Mouse (Mus musculus) ES-E14 (cell line): Measurements from ENCODE around the gene Hoxd13. TPM values are rescaled to one million over a fixed set of nuclear protein-coding genes. Genes with fewer than 3 reads are reported as not detected.

Experiments
- DNase-seq: peaks from one replicate; pipeline ENCODE4 v3.0.0-alpha.2; 2013; ENCODE audit warnings: low read depth, low spot score
- H3K27ac ChIP-seq: 2 replicates; pipeline ENCODE4 v1.5.1; 2012; ENCODE audit warnings: low read depth, mild to moderate bottlenecking, low read length, moderate library complexity, mixed read lengths; ENCODE audit not compliant: poor library complexity, insufficient read depth, severe bottlenecking
- H3K36me3 ChIP-seq: 2 replicates; pipeline ENCODE4 v1.6.1; 2012; ENCODE audit warnings: mild to moderate bottlenecking, low read length, moderate library complexity, mixed read lengths; ENCODE audit not compliant: control insufficient read depth, poor library complexity, insufficient read depth, severe bottlenecking
- H3K4me1 ChIP-seq, 2 experiments: fragments of 150-350 bp in 1 of 2; sonication (generic) in 1 of 2; 2 replicates each; pipeline ENCODE4 v1.6.1; 2012; ENCODE audit warnings: low read length in 2 of 2, mild to moderate bottlenecking in 1 of 2, mixed read lengths in 1 of 2; ENCODE audit not compliant: control insufficient read depth in 2 of 2, insufficient read depth in 2 of 2, poor library complexity in 1 of 2
- H3K4me3 ChIP-seq, 2 experiments: fragments of 150-350 bp in 1 of 2; sonication (generic) in 1 of 2; 2 replicates each; pipeline ENCODE4 v1.5.1; 2012; ENCODE audit warnings: low read length in 2 of 2, low read depth in 1 of 2, mild to moderate bottlenecking in 1 of 2, mixed read lengths in 1 of 2; ENCODE audit not compliant: insufficient read depth in 1 of 2, poor library complexity in 1 of 2, severe bottlenecking in 1 of 2
- H3K9ac ChIP-seq: 2 replicates; pipeline ENCODE4 v1.6.1; 2012; ENCODE audit warnings: low read depth, mild to moderate bottlenecking, low read length, mixed read lengths; ENCODE audit not compliant: poor library complexity, insufficient read depth, severe bottlenecking
- H3K9me3 ChIP-seq: fragments of 150-350 bp; sonication (generic); 2 replicates; pipeline ENCODE4 v1.6.1; 2012; ENCODE audit warnings: low read depth, mild to moderate bottlenecking, low read length; ENCODE audit not compliant: control insufficient read depth, insufficient read depth
- CHD2 ChIP-seq: IDR thresholded peaks from 2 replicates; pipeline ENCODE4 v1.6.1; 2014; ENCODE audit warnings: mild to moderate bottlenecking, low read depth, low read length, inconsistent platforms
- HCFC1 ChIP-seq: IDR thresholded peaks from 2 replicates; pipeline ENCODE4 v1.6.1; 2012; ENCODE audit warnings: low read length, inconsistent platforms, borderline replicate concordance; ENCODE audit not compliant: insufficient read depth
- MAFK ChIP-seq: IDR thresholded peaks from 2 replicates; pipeline ENCODE4 v1.6.1; 2014; ENCODE audit warnings: mild to moderate bottlenecking, low read depth, low read length, inconsistent platforms; ENCODE audit not compliant: insufficient read depth
- ZC3H11A ChIP-seq: IDR thresholded peaks from 2 replicates; pipeline ENCODE4 v1.6.1; 2012; ENCODE audit warnings: low read depth, mild to moderate bottlenecking, inconsistent platforms, low read length, borderline replicate concordance
- ZNF384 ChIP-seq: IDR thresholded peaks from 2 replicates; pipeline ENCODE4 v1.6.1; 2012; ENCODE audit warnings: low read depth, low read length, inconsistent platforms
- in situ Hi-C, 2 experiments: fragments of 600-800 bp; cut with MboI; formaldehyde crosslinking; loops; one replicate each; pipeline ENCODE4 v1.15.1; 2025; ENCODE audit warnings: low sequenced_read_pairs in 2 of 2, inconsistent platforms in 1 of 2; ENCODE audit not compliant: unreplicated experiment in 2 of 2
- total RNA-seq: library from RNA; depleted of rRNA; stranded (reverse); fragments of 300-350 nt; gene quantifications from 2 replicates; pipeline ENCODE4 v1.2.3, GENCODE M21; 2012

The Hoxd13 gene
- total RNA-seq, 1 experiment, result 0.98 TPM

DNA sequence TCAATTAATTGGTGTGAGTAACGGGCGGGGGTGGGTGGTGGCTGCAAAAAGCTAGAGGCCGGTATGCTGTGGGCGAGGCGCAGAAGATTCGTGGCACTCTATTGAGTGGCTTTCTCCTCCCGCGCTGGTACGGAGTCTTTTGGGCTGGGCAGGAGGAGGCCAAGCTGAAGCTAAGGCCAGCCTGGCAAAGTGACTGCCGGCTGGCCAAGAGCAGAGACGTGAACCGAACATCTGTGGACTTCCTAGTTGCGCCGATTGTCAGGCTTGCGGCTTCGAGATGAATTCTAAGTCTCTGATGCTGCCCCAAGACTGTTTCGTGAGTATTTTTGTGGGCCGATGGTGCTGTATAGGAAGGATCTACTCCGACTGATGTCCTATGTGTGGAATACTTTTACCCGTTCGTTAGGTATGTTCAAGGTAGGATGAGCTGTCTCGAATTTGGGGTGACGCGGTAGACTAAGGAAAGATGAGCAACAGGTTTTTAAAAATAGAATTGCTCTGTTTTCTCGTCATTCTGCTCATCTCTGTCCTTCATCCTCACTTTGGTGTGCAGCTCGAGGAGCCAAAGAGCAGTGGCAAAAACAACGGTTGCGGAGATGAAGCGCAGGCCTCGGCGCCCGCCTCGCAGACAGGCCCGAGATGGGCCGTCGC, 794 bp upstream of the Hoxd13 start:
- no peak overlapping the region for H3K9ac ChIP-seq
- H3K27ac ChIP-seq, result no peak overlapping the region
- DNase-seq, result no peak
- no peak for TF ChIP-seq ZC3H11A
- no peak for TF ChIP-seq CHD2
- no peak for TF ChIP-seq MAFK
- TF ChIP-seq HCFC1, result no peak
- no peak for TF ChIP-seq ZNF384
- H3K36me3 ChIP-seq, result no peaks in the 10 kb centered on the region
- H3K4me1 ChIP-seq, result peaks cover 0 to 3% of the 10 kb centered on the region in 2 experiments; a peak in 1 of 4 replicates
- H3K4me3 ChIP-seq, result 0 out of 4 replicates have a peak overlapping the region, but pooled peaks of 1 of the 2 experiments have one; percentile 10
- H3K9me3 ChIP-seq, result no peaks in the 10 kb centered on the region
- in situ Hi-C loops, result loop anchor here (10.0 to 25.0 kb wide), 3 partner anchors 605 to 1393 kb away; partner anchors contain the start of gene Sp9 (in 1 of the 2)

DNA sequence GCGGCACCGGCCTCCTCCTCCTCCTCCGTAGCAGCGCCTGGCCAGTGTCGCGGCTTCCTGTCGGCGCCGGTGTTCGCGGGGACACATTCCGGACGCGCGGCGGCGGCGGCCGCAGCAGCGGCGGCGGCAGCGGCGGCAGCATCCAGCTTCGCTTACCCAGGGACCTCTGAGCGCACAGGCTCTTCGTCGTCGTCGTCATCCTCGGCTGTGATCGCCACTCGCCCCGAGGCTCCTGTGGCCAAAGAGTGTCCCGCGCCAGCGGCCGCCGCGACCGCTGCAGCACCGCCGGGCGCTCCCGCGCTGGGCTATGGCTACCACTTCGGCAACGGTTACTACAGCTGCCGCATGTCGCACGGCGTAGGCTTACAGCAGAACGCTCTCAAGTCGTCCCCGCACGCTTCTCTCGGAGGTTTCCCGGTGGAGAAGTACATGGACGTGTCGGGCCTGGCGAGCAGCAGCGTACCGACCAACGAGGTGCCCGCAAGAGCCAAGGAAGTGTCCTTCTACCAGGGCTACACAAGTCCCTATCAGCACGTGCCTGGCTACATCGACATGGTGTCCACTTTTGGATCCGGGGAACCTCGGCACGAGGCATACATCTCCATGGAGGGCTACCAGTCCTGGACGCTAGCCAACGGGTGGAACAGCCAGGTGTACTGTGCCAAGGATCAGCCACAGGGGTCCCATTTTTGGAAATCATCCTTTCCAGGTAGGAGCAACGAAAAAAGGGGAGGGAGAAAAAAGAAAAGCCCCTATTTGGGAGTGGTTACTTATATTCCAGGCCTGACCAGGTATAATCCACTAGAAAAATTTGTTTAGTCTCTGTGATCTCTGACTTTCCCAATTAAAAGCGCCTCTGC, 490 bp downstream of the Hoxd13 start:
- TF ChIP-seq CHD2 (no peak), ZC3H11A (no peak), MAFK (no peak), HCFC1 (no peak), ZNF384 (no peak)
- Histone ChIP-seq H3K9ac (peak overlapping the region; percentile 68), H3K4me3 (peak overlapping the region; percentile 39 to 65; a peak in 3 of 4 replicates), H3K4me1 (peaks cover 0 to 3% of the 10 kb centered on the region in 2 experiments; a peak in 1 of 4 replicates), H3K36me3 (no peaks in the 10 kb centered on the region), H3K27ac (no peak overlapping the region), H3K9me3 (no peaks in the 10 kb centered on the region)
- no peak for DNase-seq
- in situ Hi-C loops, result loop anchor here (10.0 to 25.0 kb wide), 3 partner anchors 606 to 1394 kb away; partner anchors contain the start of gene Sp9 (in 1 of the 2)

DNA sequence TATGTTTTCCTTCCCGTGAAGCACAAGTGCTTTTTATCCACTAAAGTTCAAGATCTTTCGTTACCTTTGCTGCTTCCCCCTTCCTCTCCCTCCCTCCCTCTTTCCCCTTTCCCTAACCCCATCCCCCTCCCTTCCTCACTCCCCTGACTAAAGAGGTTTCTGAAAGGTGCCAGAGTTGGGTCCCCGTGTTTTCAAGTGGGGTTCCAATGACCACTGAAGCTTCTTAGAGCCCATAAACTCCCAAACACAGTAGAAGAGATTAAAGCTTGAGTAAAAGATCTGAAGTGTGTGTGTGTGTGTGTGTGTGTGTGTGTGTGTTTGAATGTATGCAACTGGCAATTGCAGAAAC, 1.1 kb downstream of the Hoxd13 start:
- Histone ChIP-seq H3K9ac (no peak overlapping the region), H3K36me3 (no peaks in the 10 kb centered on the region), H3K9me3 (no peaks in the 10 kb centered on the region), H3K4me3 (no peak overlapping the region), H3K27ac (no peak overlapping the region), H3K4me1 (peaks cover 0 to 3% of the 10 kb centered on the region in 2 experiments; a peak in 1 of 4 replicates)
- TF ChIP-seq CHD2 (no peak), ZNF384 (no peak), ZC3H11A (no peak), HCFC1 (no peak), MAFK (no peak)
- DNase-seq, result no peak
- in situ Hi-C loops, result loop anchor here (10.0 to 25.0 kb wide), 3 partner anchors 607 to 1394 kb away; partner anchors contain the start of gene Sp9 (in 1 of the 2)

DNA sequence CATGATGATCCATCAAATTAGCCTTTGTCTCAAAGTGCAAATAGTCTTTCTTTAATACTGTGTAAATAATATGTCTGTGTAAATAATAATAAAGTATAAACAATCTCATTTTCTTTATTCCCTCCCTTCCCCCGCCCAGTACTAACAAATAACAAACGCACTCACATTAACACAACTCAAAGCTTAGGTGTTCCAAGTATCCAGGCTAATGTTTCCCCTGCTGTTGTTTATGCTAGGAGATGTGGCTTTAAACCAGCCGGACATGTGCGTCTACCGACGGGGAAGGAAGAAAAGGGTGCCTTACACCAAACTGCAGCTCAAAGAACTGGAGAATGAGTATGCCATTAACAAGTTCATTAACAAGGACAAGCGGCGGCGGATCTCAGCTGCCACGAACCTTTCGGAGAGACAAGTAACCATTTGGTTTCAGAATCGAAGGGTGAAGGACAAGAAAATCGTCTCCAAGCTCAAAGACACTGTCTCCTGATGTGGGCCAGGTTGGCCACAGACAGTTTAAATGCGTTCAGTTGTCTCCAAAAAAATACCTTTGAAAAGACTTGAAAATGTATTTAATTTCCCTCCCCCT, 1.6 kb downstream of the Hoxd13 start:
- no peaks in the 10 kb centered on the region for H3K9me3 ChIP-seq
- H3K27ac ChIP-seq, result no peak overlapping the region

More for the DNA sequence above, 1.6 kb downstream of the Hoxd13 start:
- Histone ChIP-seq H3K36me3 (no peaks in the 10 kb centered on the region), H3K4me3 (no peak overlapping the region), H3K4me1 (peaks cover 0 to 3% of the 10 kb centered on the region in 2 experiments; a peak in 1 of 4 replicates), H3K9ac (no peak overlapping the region)
- in situ Hi-C loops, result loop anchor here (10.0 to 25.0 kb wide), 3 partner anchors 607 to 1395 kb away; partner anchors contain the start of gene Sp9 (in 1 of the 2)
- TF ChIP-seq ZNF384, result no peak
- no peak for TF ChIP-seq HCFC1
- TF ChIP-seq ZC3H11A, result no peak
- no peak for TF ChIP-seq CHD2
- TF ChIP-seq MAFK, result no peak
- no peak for DNase-seq
